Mouse (Mus musculus) heart, postnatal 0 days (tissue): Measurements from ENCODE around the gene Dock8.
A peak's percentile ranks its signal among the peaks of the same experiment; 100 is the strongest.

Experiments used
- CTCF ChIP-seq: IDR thresholded peaks from 2 replicates; pipeline ENCODE4 v1.5.1; 2016; ENCODE audit warnings: antibody characterized with exemption, control low read depth, low read depth
- EP300 ChIP-seq: IDR thresholded peaks from 2 replicates; pipeline ENCODE4 v1.6.1; 2016; ENCODE audit warnings: antibody characterized with exemption, low read depth

DNA sequence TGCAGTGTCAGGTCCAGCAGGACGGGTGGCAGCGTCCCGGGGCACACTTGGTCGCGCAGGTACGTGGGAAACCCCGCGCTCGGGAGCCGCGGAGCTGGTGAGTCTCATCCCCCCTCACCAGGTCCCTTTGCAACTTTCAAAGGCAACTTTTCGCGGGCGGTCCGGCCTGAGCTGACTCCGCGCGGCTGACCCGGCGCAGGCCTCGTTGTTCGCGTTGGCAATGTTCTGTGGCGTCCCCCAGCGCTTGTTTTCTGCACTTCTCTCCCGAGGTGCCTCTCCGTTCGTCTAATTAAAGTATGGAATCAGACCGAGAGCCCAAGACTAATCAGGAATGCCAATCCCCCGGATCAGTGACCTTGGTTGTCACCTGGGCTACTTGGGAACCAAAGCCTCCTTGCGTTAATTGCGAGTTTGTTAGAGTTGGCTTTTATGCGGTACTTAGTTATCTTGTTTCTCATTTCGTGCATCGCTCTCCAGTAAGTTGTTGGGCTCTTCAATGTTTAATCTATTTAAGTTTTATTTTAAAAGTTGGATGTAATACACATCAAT is 238.2 kb downstream of the Dock8 start:
- TF ChIP-seq CTCF (peak; percentile 48), EP300 (no peak)
